Mouse (Mus musculus): ENCODE data around the gene Cgnl1. TPM values are rescaled to one million over a fixed set of nuclear protein-coding genes. Genes with fewer than 3 reads are reported as not detected.
A peak's percentile ranks its signal among the peaks of the same experiment; 100 is the strongest.

The Cgnl1 gene
- polyA plus RNA-seq, 1 experiment, result 105 TPM

- Histone ChIP-seq H3K4me3 (ENCODE audit: insufficient read depth, low read depth, low read length) (no peak overlapping the region), H3K36me3 (ENCODE audit: control insufficient read depth, insufficient read depth, low read length) (peaks cover 2% of the 10 kb centered on the region; the same call in 1 of the 2 replicates), H3K27me3 (replicated peaks; ENCODE audit: control insufficient read depth, insufficient read depth, low read length) (no peaks in the 10 kb centered on the region), H3K27ac (ENCODE audit: insufficient read depth, low read depth, low read length) (no peak overlapping the region), H3K4me1 (ENCODE audit: control insufficient read depth, insufficient read depth, low read length) (no peaks in the 10 kb centered on the region)
- 84% methylated on average over 7 of the region's 7 CpGs for WGBS
- no peak for DNase-seq
- TF ChIP-seq POLR2A (IDR thresholded peaks at IDR 0.05; ENCODE audit: low read depth, low read length) (no peak), CTCF (conservative IDR thresholded peaks at IDR 0.05; ENCODE audit: insufficient read depth, insufficient read length, low read depth, low read length) (no peak)
Observed at GRCm38 (mm10) chr9:71707989-71708388, 63.4 kb downstream of the Cgnl1 start.

DNA sequence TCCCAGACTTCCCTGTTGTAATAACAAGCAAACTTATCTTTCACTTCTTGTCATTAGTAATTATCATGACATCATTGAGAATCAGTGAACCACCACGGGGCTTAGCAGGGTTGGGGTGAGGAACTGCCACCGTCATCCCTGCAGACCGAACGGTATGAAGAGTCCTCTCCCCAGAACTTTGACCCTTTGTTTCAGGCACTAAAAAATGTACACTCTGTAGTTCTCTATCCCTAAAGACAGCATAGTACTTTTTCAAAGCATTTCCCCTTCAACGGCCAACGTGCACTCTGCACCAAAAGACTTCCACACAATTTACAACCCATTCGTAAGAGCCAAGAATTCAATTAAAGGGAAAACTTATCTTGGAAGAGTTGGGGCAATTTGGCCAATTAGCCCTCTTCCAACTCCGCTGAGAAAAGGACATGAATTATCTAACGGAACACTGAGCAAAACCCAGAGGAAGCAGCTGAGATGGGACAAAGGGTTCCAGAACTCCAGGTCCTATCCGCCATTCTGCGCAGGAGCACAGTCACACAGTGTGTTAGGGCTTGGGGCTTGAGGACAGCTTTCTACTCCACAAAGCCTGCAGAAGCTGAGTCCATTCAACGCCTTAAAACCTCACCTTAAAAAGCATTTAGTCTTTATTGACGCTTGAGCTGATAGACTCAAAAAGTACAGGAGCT lies 66.9 kb downstream of the Cgnl1 start:
- Histone ChIP-seq H3K4me1 (ENCODE audit: control insufficient read depth, insufficient read depth, low read length) (no peaks in the 10 kb centered on the region), H3K4me3 (ENCODE audit: insufficient read depth, low read depth, low read length) (no peak overlapping the region), H3K36me3 (ENCODE audit: control insufficient read depth, insufficient read depth, low read length) (peaks cover 3% of the 10 kb centered on the region; the same call in 1 of the 2 replicates), H3K27me3 (replicated peaks; ENCODE audit: control insufficient read depth, insufficient read depth, low read length) (no peaks in the 10 kb centered on the region), H3K27ac (ENCODE audit: insufficient read depth, low read depth, low read length) (peak overlapping the region; percentile 9; the same call in 1 of the 2 replicates)
- no peak for TF ChIP-seq CTCF (conservative IDR thresholded peaks at IDR 0.05; ENCODE audit: insufficient read depth, insufficient read length, low read depth, low read length)
- TF ChIP-seq POLR2A (IDR thresholded peaks at IDR 0.05; ENCODE audit: low read depth, low read length), result no peak
- 51% methylated on average over 13 of the region's 13 CpGs for WGBS
- DNase-seq, result peak; percentile 46

GRCm38 (mm10) chr9:71699087-71699486 lies 72.3 kb downstream of the Cgnl1 start:
- Histone ChIP-seq H3K4me3 (ENCODE audit: insufficient read depth, low read depth, low read length) (no peak overlapping the region), H3K27ac (ENCODE audit: insufficient read depth, low read depth, low read length) (no peak overlapping the region), H3K4me1 (ENCODE audit: control insufficient read depth, insufficient read depth, low read length) (peaks cover 33% of the 10 kb centered on the region), H3K27me3 (replicated peaks; ENCODE audit: control insufficient read depth, insufficient read depth, low read length) (no peaks in the 10 kb centered on the region), H3K36me3 (ENCODE audit: control insufficient read depth, insufficient read depth, low read length) (peaks cover 1% of the 10 kb centered on the region; the same call in 1 of the 2 replicates)
- DNase-seq, result no peak
- 82% methylated on average over 5 of the region's 5 CpGs for WGBS
- TF ChIP-seq POLR2A (IDR thresholded peaks at IDR 0.05; ENCODE audit: low read depth, low read length) (no peak), CTCF (conservative IDR thresholded peaks at IDR 0.05; ENCODE audit: insufficient read depth, insufficient read length, low read depth, low read length) (no peak; the same call in 1 of the 2 replicates)

DNA sequence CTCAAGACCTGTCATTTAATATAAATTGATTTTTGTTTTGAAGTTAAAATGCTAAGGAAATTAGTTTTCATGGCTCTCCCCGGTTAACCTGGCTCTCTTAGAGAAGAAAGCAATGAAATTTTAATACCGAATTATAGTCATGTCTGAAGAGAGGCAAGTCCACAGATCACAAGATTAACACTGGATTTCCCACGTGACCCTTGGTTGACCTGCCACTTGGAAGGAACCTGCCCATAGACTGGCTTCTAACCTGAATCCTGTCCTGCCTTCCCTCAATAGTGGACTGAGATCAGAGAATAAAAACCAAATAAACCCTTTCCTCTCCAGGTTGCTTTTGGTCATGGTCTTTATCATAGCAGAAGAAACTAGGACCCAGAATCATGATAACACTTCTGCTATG lies 73.3 kb downstream of the Cgnl1 start:
- H3K36me3 ChIP-seq (ENCODE audit: control insufficient read depth, insufficient read depth, low read length), result peaks cover 1% of the 10 kb centered on the region; the same call in 1 of the 2 replicates
- peaks cover 38% of the 10 kb centered on the region for H3K4me1 ChIP-seq (ENCODE audit: control insufficient read depth, insufficient read depth, low read length)
- DNase-seq, result peak; percentile 60
- 60% methylated on average over 3 of the region's 3 CpGs for WGBS
- no peak overlapping the region for H3K4me3 ChIP-seq (ENCODE audit: insufficient read depth, low read depth, low read length)
- H3K27me3 ChIP-seq (replicated peaks; ENCODE audit: control insufficient read depth, insufficient read depth, low read length), result no peaks in the 10 kb centered on the region
- no peak for TF ChIP-seq CTCF (conservative IDR thresholded peaks at IDR 0.05; ENCODE audit: insufficient read depth, insufficient read length, low read depth, low read length)
- 0 out of 2 replicates have a peak overlapping the region, but pooled peaks have one; percentile 7 for H3K27ac ChIP-seq (ENCODE audit: insufficient read depth, low read depth, low read length)

DNA sequence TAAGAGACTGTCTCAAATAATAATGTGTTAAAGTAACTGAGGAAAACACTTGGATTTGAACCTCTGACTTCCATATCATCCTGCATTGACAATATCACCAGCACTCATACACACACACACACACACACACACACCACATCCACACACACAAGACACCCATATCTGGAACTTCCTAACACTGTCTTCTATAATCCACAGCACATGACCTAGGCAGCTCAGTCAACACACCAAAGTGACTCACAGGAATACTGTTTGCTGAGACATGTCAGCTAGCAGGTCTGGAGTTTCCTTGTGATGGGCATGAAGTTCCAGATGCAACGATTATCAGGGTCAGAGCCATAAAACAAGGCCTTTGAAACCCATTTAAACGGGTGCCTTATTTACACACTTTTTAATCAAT lies 74.2 kb downstream of the Cgnl1 start:
- 69% methylated on average over 2 of the region's 2 CpGs for WGBS
- H3K36me3 ChIP-seq (ENCODE audit: control insufficient read depth, insufficient read depth, low read length), result peaks cover 1% of the 10 kb centered on the region; the same call in 1 of the 2 replicates
- TF ChIP-seq POLR2A (IDR thresholded peaks at IDR 0.05; ENCODE audit: low read depth, low read length) (no peak), CTCF (conservative IDR thresholded peaks at IDR 0.05; ENCODE audit: insufficient read depth, insufficient read length, low read depth, low read length) (no peak)
- H3K27ac ChIP-seq (ENCODE audit: insufficient read depth, low read depth, low read length), result peak overlapping the region; percentile 63; the same call in 1 of the 2 replicates
- peaks cover 47% of the 10 kb centered on the region for H3K4me1 ChIP-seq (ENCODE audit: control insufficient read depth, insufficient read depth, low read length)
- H3K27me3 ChIP-seq (replicated peaks; ENCODE audit: control insufficient read depth, insufficient read depth, low read length), result no peaks in the 10 kb centered on the region
- no peak overlapping the region for H3K4me3 ChIP-seq (ENCODE audit: insufficient read depth, low read depth, low read length)
- no peak for DNase-seq

GRCm38 (mm10) chr9:71696762-71697161 lies 74.6 kb downstream of the Cgnl1 start:
- Histone ChIP-seq H3K4me1 (ENCODE audit: control insufficient read depth, insufficient read depth, low read length) (peaks cover 51% of the 10 kb centered on the region), H3K27me3 (replicated peaks; ENCODE audit: control insufficient read depth, insufficient read depth, low read length) (no peaks in the 10 kb centered on the region), H3K27ac (ENCODE audit: insufficient read depth, low read depth, low read length) (peak overlapping the region; percentile 63), H3K4me3 (ENCODE audit: insufficient read depth, low read depth, low read length) (no peak overlapping the region), H3K36me3 (ENCODE audit: control insufficient read depth, insufficient read depth, low read length) (peaks cover 1% of the 10 kb centered on the region; the same call in 1 of the 2 replicates)
- TF ChIP-seq CTCF (conservative IDR thresholded peaks at IDR 0.05; ENCODE audit: insufficient read depth, insufficient read length, low read depth, low read length), result no peak
- no peak for TF ChIP-seq POLR2A (IDR thresholded peaks at IDR 0.05; ENCODE audit: low read depth, low read length)
- WGBS, result 64% methylated on average over 6 of the region's 6 CpGs
- DNase-seq, result peak; percentile 43

GRCm38 (mm10) chr9:71695133-71695532 lies 76.3 kb downstream of the Cgnl1 start:
- Histone ChIP-seq H3K4me3 (ENCODE audit: insufficient read depth, low read depth, low read length) (no peak overlapping the region), H3K4me1 (ENCODE audit: control insufficient read depth, insufficient read depth, low read length) (peaks cover 65% of the 10 kb centered on the region), H3K27me3 (replicated peaks; ENCODE audit: control insufficient read depth, insufficient read depth, low read length) (no peaks in the 10 kb centered on the region), H3K27ac (ENCODE audit: insufficient read depth, low read depth, low read length) (peak overlapping the region; percentile 93; the same call in 1 of the 2 replicates), H3K36me3 (ENCODE audit: control insufficient read depth, insufficient read depth, low read length) (no peaks in the 10 kb centered on the region; the same call in 1 of the 2 replicates)
- DNase-seq, result no peak
- TF ChIP-seq POLR2A (IDR thresholded peaks at IDR 0.05; ENCODE audit: low read depth, low read length), result no peak
- no peak for TF ChIP-seq CTCF (conservative IDR thresholded peaks at IDR 0.05; ENCODE audit: insufficient read depth, insufficient read length, low read depth, low read length)
- WGBS, result 81% methylated on average over 3 of the region's 3 CpGs

Data from kidney, adult 2 months (tissue).